Mouse (Mus musculus) retina, adult 2 months (tissue): ENCODE data around the gene Klrk1.
"Not testable (repeated sequence)": the region's sequence is repeated elsewhere in the genome, so short reads cannot be mapped to it uniquely, and the experiment has no call there.

Experiments
- DNase-seq: peaks from one replicate; pipeline ENCODE4 v3.0.0-alpha.2; 2012; ENCODE audit warnings: low read depth, low spot score

The Klrk1 gene

GRCm38 (mm10) chr6:129623735-129624134 is at the start of gene Klrk1:
Gene Klrk1, minus strand, starts transcription at chr6:129623864.
- no peak for DNase-seq

- DNase-seq = not testable (repeated sequence)
Observed at GRCm38 (mm10) chr6:129661301-129661700, 37.6 kb upstream of the Klrk1 start.

GRCm38 (mm10) chr6:129660589-129660988 is 36.9 kb upstream of the Klrk1 start, which contains the start of gene Klrc2:
Gene Klrc2, minus strand, starts transcription at chr6:129660689.
- not testable (repeated sequence) for DNase-seq

- DNase-seq = not testable (repeated sequence)
Observed at GRCm38 (mm10) chr6:129644054-129644453, 20.4 kb upstream of the Klrk1 start.

GRCm38 (mm10) chr6:129643237-129643636 is 19.6 kb upstream of the Klrk1 start, which contains the start of gene Klrc3:
Gene Klrc3, minus strand, starts transcription at chr6:129643337.
- not testable (repeated sequence) for DNase-seq

- DNase-seq = not testable (repeated sequence)
Observed at GRCm38 (mm10) chr6:129631046-129631445, 7.4 kb upstream of the Klrk1 start.

- no peak for DNase-seq
Observed at GRCm38 (mm10) chr6:129608372-129608771, 15.3 kb downstream of the Klrk1 start.

GRCm38 (mm10) chr6:129591508-129591907 is 32.2 kb downstream of the Klrk1 start, which contains the start of gene Klrd1:
Gene Klrd1, plus strand, starts transcription at chr6:129591782.
- DNase-seq = no peak

- no peak for DNase-seq
Observed at GRCm38 (mm10) chr6:129583014-129583413, 40.6 kb downstream of the Klrk1 start.

GRCm38 (mm10) chr6:129581896-129582295 is 41.8 kb downstream of the Klrk1 start:
- DNase-seq = no peak

DNA sequence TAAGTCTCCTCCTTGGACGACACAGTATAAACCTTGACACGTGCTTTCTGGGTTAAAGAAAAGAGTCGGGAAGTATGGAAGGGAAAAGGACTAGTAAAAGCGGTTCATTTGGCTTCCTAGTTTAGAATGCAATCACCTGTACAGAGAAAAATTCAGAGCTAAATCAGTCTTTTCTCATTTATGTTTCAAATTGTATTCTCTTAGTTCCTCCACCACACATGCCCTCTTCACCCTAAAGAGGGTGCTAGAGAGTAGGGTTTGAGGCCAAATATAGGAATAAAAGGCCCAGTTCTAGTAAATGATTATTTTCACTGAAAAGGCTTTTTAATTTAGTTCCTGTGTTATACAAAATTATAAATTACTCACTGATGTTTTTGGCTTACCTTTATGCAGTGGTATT is 42.4 kb downstream of the Klrk1 start:
- DNase-seq = no peak

DNA sequence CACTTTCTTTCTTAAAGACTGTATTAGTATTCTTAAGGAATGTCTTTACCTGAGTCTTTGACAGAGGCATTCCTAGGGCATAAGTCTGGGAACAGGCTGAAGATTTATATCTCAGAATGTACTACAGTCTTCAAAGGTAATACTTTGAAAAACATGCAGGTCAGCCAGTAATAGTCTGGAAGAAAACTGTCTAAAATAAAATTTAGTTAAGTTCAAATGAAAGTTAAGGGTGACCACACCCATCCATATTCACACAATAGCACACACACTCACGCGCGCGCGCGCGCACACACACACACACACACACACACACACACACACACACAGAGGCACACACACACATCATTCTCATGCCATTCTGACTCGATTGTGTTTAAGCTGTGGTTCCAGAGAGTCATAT is 46.1 kb downstream of the Klrk1 start, which contains the start of gene Klre1:
Gene Klre1 (plus strand): TSS at position 301 of the 400 bp plus-strand sequence.
- no peak for DNase-seq

DNA sequence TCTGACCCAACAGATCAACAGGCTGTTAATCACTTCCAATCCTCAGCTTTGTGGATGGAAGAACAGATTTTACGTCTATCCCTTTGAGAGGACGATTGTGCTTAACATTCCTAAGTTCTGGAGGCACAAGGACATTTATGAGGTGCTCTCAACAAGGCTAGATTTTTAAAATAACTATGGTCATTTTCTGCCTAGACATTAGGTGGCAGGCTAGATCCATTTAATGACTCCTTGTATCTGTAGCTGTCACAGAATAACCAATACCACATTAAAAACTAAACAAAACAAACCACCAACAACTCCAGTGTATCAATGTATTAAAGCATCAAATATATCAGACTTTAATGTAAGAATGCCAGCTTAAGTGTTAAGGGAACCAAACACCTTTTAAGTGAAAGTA is 48.3 kb downstream of the Klrk1 start:
- DNase-seq = no peak

DNA sequence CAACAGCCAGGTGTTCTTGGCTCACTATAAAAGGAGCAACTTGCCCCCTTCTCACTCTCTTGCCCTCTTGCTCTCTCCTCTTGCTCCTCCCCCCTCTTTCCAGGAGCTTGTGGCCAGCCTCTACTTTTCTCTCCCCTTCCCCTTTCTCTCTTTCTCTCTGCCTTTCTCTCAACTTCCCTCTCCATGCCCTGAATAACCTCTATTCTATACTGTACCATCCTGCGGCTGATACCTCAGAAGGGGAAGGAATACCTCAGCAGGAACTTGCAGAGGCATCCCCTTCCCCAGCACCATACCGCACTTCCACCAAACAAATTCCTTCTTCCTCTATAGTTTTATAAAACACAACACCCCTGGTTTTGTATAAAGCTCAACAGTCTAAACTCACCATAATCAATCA is 58.4 kb downstream of the Klrk1 start:
- no peak for DNase-seq
